Mouse (Mus musculus): ENCODE data around the gene Ptdss2.

- TF ChIP-seq POLR2A (IDR thresholded peaks at IDR 0.05; ENCODE audit: borderline replicate concordance, extremely low read depth, low read depth, low read length) (no peak), CTCF (IDR thresholded peaks at IDR 0.05; ENCODE audit: insufficient read depth, low read length) (no peak)
Measured at GRCm38 (mm10) chr7:141120605-141121004, 1.6 kb upstream of the Ptdss2 start.

Measured in lung, adult 2 months (tissue).